Mouse (Mus musculus): ENCODE data around the gene Gm29797. TPM values are rescaled to one million over a fixed set of nuclear protein-coding genes. Genes with fewer than 3 reads are reported as not detected.

Gene Gm29797
- not detected in 2 replicates for polyA plus RNA-seq (2021; fragmentation: Nextera tagmentation)
- long read RNA-seq, experiment 1: 0 reads
- long read RNA-seq, experiment 2: 0 reads

GRCm38 (mm10) chr2:181656734-181657133, at the start of gene Gm29797:
Gene Gm29797 (plus strand): TSS chr2:181657034.

GRCm38 (mm10) chr2:181671326-181671725, 14.5 kb downstream of the Gm29797 start, which contains the start of gene Sox18:
Gene Sox18 (minus strand): TSS chr2:181671640.

GRCm38 (mm10) chr2:181679951-181680715, 23.3 kb downstream of the Gm29797 start, which contains the start of gene Tcea2:
Gene Tcea2 (plus strand): TSS chr2:181680310.

GRCm38 (mm10) chr2:181693339-181694280, 36.8 kb downstream of the Gm29797 start, which contains the start of gene Rgs19:
Gene Rgs19 (minus strand): TSS chr2:181693977.

GRCm38 (mm10) chr2:181698241-181698640, 41.4 kb downstream of the Gm29797 start, which contains the start of gene Lkaaear1:
Gene Lkaaear1 (minus strand): TSS chr2:181698442.

Other genes with a start within 250 kb of the Gm29797 start
- gene Zbtb46, start 197.6 kb upstream of the Gm29797 start, polyA plus RNA-seq (2021; fragmentation: Nextera tagmentation): 3.4 and 3.7 TPM in 2 replicates
- gene Abhd16b, start 163.8 kb upstream of the Gm29797 start, polyA plus RNA-seq (2021; fragmentation: Nextera tagmentation): not detected in 2 replicates
- 95.7 and 115 TPM in 2 replicates for gene Tpd52l2, start 159.9 kb upstream of the Gm29797 start, polyA plus RNA-seq (2021; fragmentation: Nextera tagmentation)
- gene Dnajc5, start 136.5 kb upstream of the Gm29797 start, polyA plus RNA-seq (2021; fragmentation: Nextera tagmentation): 117 and 129 TPM in 2 replicates
- 28.6 and 32.5 TPM in 2 replicates for gene Uckl1, start 72.1 kb upstream of the Gm29797 start, polyA plus RNA-seq (2021; fragmentation: Nextera tagmentation)
- 27.5 and 46.4 TPM in 2 replicates for gene Prpf6, start 65.2 kb upstream of the Gm29797 start, polyA plus RNA-seq (2021; fragmentation: Nextera tagmentation)
- 8.0 and 18.5 TPM in 2 replicates for gene Zfp512b, start 64.2 kb upstream of the Gm29797 start, polyA plus RNA-seq (2021; fragmentation: Nextera tagmentation)
- 19.1 and 21.8 TPM in 2 replicates for gene Samd10, start 57.8 kb upstream of the Gm29797 start, polyA plus RNA-seq (2021; fragmentation: Nextera tagmentation)
- gene Sox18, start 14.6 kb downstream of the Gm29797 start, polyA plus RNA-seq (2021; fragmentation: Nextera tagmentation): 2.4 and 3.0 TPM in 2 replicates
- 52.7 and 76.3 TPM in 2 replicates for gene Tcea2, start 23.3 kb downstream of the Gm29797 start, polyA plus RNA-seq (2021; fragmentation: Nextera tagmentation)
- 32.3 and 45.8 TPM in 2 replicates for gene Rgs19, start 36.9 kb downstream of the Gm29797 start, polyA plus RNA-seq (2021; fragmentation: Nextera tagmentation)
- not detected in 2 replicates for gene Lkaaear1, start 41.4 kb downstream of the Gm29797 start, polyA plus RNA-seq (2021; fragmentation: Nextera tagmentation)
- gene Oprl1, start 58.0 kb downstream of the Gm29797 start, polyA plus RNA-seq (2021; fragmentation: Nextera tagmentation): 19.1 and 27.8 TPM in 2 replicates
- 0.45 and 0.64 TPM in 2 replicates for gene Myt1, start 106.3 kb downstream of the Gm29797 start, polyA plus RNA-seq (2021; fragmentation: Nextera tagmentation)
- 17.1 and 23.6 TPM in 2 replicates for gene Pcmtd2, start 180.8 kb downstream of the Gm29797 start, polyA plus RNA-seq (2021; fragmentation: Nextera tagmentation)
- gene Polr3k, start 207.3 kb downstream of the Gm29797 start, polyA plus RNA-seq (2021; fragmentation: Nextera tagmentation): 37.5 and 43.0 TPM in 2 replicates

Data from left cerebral cortex, adult 6 months (tissue).